Mouse (Mus musculus): ENCODE data around the gene Chd1. TPM values are rescaled to one million over a fixed set of nuclear protein-coding genes. Genes with fewer than 3 reads are reported as not detected.
"Not testable (repeated sequence)": the region's sequence is repeated elsewhere in the genome, so short reads cannot be mapped to it uniquely, and the experiment has no call there.

The Chd1 gene
- polyA plus RNA-seq, 1 experiment from 2014 or later, result 45.8 TPM

- WGBS, result under 1% methylated on average over 54 of the region's 89 CpGs
- no peaks in the 10 kb centered on the region for H3K27me3 ChIP-seq
- H3K9me3 ChIP-seq, result no peaks in the 10 kb centered on the region
- ATAC-seq (ENCODE audit: low FRiP score, low read depth), result peak; percentile 25
- peak overlapping the region; percentile 99 for H3K9ac ChIP-seq (replicated peaks)
- H3K27ac ChIP-seq (replicated peaks), result peak overlapping the region; percentile 96
- H3K36me3 ChIP-seq, result peaks cover 16% of the 10 kb centered on the region
- H3K4me1 ChIP-seq, result peaks cover 8% of the 10 kb centered on the region
- peak overlapping the region; percentile 84 for H3K4me2 ChIP-seq (replicated peaks)
- H3K4me3 ChIP-seq, result peak overlapping the region; percentile 98
Measured at GRCm38 (mm10) chr17:15705303-15706284, 827 bp downstream of the Chd1 start.

- Histone ChIP-seq H3K9ac (replicated peaks) (no peak overlapping the region), H3K36me3 (peaks cover 20% of the 10 kb centered on the region; the same call in 1 of the 2 replicates), H3K4me2 (replicated peaks) (no peak overlapping the region), H3K4me3 (no peak overlapping the region), H3K9me3 (no peaks in the 10 kb centered on the region), H3K4me1 (no peaks in the 10 kb centered on the region; the same call in 1 of the 2 replicates), H3K27me3 (no peaks in the 10 kb centered on the region), H3K27ac (replicated peaks) (no peak overlapping the region)
- 55% methylated on average over 4 of the region's 4 CpGs for WGBS
- ATAC-seq (ENCODE audit: low FRiP score, low read depth), result no peak
Measured at GRCm38 (mm10) chr17:15714507-15714906, 9.7 kb downstream of the Chd1 start.

- Histone ChIP-seq H3K9ac (replicated peaks) (no peak overlapping the region), H3K4me2 (replicated peaks) (no peak overlapping the region), H3K27ac (replicated peaks) (no peak overlapping the region), H3K27me3 (no peaks in the 10 kb centered on the region), H3K4me3 (no peak overlapping the region), H3K9me3 (no peaks in the 10 kb centered on the region), H3K36me3 (peaks cover 20% of the 10 kb centered on the region; the same call in 1 of the 2 replicates), H3K4me1 (no peaks in the 10 kb centered on the region; the same call in 1 of the 2 replicates)
- peak; percentile 62; the same call in 1 of the 2 replicates for ATAC-seq (ENCODE audit: low FRiP score, low read depth)
- WGBS, result 76% methylated on average over 3 of the region's 3 CpGs
Measured at GRCm38 (mm10) chr17:15715013-15715902, 10.5 kb downstream of the Chd1 start.

DNA sequence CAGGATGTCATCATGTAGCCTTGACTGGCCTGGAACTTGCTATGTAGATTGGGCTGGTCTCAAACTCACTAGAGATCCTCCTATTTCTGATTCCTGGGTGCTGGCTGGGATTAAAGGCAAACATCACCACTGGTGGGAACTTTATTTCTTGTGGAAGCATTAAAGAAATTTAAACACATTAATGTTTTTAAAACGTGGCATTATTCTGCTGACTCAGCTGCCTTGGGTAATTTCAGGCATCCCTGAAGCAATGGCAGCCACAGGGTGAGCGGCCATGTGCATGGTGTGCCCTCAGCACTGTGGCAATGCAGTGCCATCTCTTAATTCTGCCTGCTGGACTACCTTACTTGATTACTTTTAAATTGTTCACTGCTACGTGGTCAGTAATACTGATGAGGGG is 11.2 kb downstream of the Chd1 start:
- H3K9me3 ChIP-seq, result no peaks in the 10 kb centered on the region
- H3K27ac ChIP-seq (replicated peaks), result no peak overlapping the region
- H3K4me1 ChIP-seq, result no peaks in the 10 kb centered on the region
- peaks cover 13% of the 10 kb centered on the region; the same call in 1 of the 2 replicates for H3K36me3 ChIP-seq
- 95% methylated on average over 3 of the region's 3 CpGs for WGBS
- no peak overlapping the region for H3K9ac ChIP-seq (replicated peaks)
- no peak for ATAC-seq (ENCODE audit: low FRiP score, low read depth)
- H3K27me3 ChIP-seq, result no peaks in the 10 kb centered on the region
- H3K4me2 ChIP-seq (replicated peaks), result no peak overlapping the region
- H3K4me3 ChIP-seq, result no peak overlapping the region

DNA sequence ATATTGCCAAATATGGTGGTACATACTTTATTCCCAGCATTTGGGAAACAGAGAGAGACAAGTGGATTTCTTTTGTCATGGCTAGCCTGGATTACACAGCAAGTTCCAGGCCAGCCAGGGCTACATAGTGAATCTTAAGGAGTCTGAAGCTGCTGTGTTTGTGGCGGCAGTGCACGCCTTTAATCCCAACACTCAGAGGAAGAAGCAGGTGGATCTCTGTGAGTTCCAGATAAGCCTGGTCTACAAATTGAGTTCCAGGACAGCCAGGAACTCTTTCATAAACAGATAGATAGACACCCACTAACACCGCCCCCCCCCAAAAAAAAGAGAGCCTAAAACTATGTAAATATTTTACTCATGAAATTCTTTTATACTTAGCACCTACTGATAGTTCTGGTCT is 16.1 kb downstream of the Chd1 start:
- ATAC-seq (ENCODE audit: low FRiP score, low read depth), result no peak
- Histone ChIP-seq H3K4me1 (no peaks in the 10 kb centered on the region), H3K27me3 (no peaks in the 10 kb centered on the region), H3K9ac (replicated peaks) (no peak overlapping the region), H3K4me3 (no peak overlapping the region), H3K36me3 (peaks cover 19% of the 10 kb centered on the region), H3K4me2 (replicated peaks) (no peak overlapping the region), H3K27ac (replicated peaks) (no peak overlapping the region), H3K9me3 (no peaks in the 10 kb centered on the region)
- WGBS, result 96% methylated on average over 3 of the region's 3 CpGs

DNA sequence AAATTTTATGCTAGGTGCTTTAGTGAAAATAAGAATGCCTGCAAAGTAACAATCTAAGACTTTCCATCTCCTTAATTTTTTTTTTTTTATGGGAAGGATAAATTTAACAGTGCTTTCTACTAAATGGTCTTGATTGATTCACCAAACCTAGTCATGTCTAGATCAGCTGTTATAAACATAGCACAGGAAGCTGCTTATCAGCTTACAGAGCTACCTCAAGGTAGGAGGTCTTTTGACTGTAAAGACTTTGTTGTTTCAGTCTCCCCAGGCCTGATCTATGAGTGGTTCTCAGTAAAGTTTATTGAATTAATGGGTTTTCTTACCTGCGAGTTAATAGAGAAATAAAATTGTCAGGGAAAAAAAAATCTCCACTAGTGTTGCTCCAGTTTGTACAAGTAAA is 18.5 kb downstream of the Chd1 start:
- Histone ChIP-seq H3K36me3 (peaks cover 38% of the 10 kb centered on the region), H3K4me2 (replicated peaks) (no peak overlapping the region), H3K4me1 (no peaks in the 10 kb centered on the region), H3K4me3 (no peak overlapping the region), H3K9ac (replicated peaks) (no peak overlapping the region), H3K9me3 (no peaks in the 10 kb centered on the region), H3K27ac (replicated peaks) (no peak overlapping the region), H3K27me3 (no peaks in the 10 kb centered on the region)
- 92% methylated on average over 1 of the region's 1 CpGs for WGBS
- no peak for ATAC-seq (ENCODE audit: low FRiP score, low read depth)

DNA sequence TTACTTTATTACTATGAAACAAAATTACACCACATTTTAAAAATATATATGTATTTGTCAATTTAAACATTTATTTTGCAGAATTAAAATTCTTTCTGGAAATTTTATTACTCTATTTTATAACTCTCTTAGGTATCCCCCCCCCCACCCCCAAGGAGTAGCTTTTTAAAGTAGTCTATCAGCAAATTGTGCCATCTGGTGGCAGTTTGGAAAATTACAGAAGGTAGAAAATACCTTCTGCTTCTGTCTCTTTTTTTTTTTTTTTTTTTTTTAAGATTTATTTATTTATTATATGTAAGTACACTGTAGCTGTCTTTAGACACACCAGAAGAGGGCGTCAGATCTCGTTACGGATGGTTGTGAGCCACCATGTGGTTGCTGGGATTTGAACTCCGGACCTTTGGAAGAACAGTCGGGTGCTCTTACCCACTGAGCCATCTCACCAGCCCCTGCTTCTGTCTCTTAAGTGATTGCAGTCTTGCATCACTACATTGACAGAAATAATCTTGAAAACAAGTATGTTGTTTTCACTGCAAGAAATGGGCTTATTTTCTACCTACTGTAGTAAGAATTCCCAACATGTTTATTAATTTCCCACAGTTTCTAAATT is 19.2 kb downstream of the Chd1 start:
- not testable (repeated sequence) for H3K27me3 ChIP-seq; H3K9ac ChIP-seq (replicated peaks); H3K27ac ChIP-seq (replicated peaks); H3K4me2 ChIP-seq (replicated peaks); ATAC-seq (ENCODE audit: low FRiP score, low read depth); H3K4me3 ChIP-seq; H3K9me3 ChIP-seq; H3K4me1 ChIP-seq
- WGBS, result 76% methylated on average over 5 of the region's 5 CpGs
- peaks cover 38% of the 10 kb centered on the region for H3K36me3 ChIP-seq

GRCm38 (mm10) chr17:15731706-15732105 is 26.9 kb downstream of the Chd1 start:
- no peak overlapping the region for H3K27ac ChIP-seq (replicated peaks)
- 89% methylated on average over 5 of the region's 5 CpGs for WGBS
- no peak overlapping the region for H3K9ac ChIP-seq (replicated peaks)
- peaks cover 53% of the 10 kb centered on the region for H3K36me3 ChIP-seq
- no peak overlapping the region for H3K4me2 ChIP-seq (replicated peaks)
- no peaks in the 10 kb centered on the region for H3K27me3 ChIP-seq
- no peak overlapping the region for H3K4me3 ChIP-seq
- no peak for ATAC-seq (ENCODE audit: low FRiP score, low read depth)
- H3K4me1 ChIP-seq, result no peaks in the 10 kb centered on the region
- no peaks in the 10 kb centered on the region for H3K9me3 ChIP-seq

DNA sequence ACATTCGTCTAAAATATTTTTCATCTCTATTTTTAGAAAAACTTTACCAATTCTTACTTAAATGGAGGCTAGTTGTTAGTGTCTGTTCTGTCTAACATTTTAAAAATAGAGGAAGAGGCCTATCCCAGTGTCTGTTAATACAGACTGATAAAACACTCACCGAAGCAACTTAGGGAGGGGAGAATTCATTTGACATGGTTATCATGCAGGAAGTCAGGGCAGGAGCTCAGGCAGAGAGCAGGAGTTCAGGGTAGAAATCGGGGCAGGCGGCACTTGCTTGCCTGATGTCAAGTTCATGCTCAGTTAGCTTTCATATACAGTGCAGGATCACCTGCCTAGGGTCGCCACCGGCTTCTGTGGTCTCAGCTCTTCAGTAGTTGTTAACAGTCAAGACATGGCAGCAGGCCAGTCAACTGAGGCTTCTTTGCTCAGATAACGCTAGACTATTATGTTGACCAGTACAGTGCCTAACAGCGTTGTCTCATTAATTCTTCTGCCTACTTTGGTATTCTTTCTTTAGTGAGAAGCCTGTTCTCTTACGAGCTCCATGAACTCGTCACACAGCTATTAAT is 32.7 kb downstream of the Chd1 start:
- H3K9me3 ChIP-seq, result no peaks in the 10 kb centered on the region

DNA sequence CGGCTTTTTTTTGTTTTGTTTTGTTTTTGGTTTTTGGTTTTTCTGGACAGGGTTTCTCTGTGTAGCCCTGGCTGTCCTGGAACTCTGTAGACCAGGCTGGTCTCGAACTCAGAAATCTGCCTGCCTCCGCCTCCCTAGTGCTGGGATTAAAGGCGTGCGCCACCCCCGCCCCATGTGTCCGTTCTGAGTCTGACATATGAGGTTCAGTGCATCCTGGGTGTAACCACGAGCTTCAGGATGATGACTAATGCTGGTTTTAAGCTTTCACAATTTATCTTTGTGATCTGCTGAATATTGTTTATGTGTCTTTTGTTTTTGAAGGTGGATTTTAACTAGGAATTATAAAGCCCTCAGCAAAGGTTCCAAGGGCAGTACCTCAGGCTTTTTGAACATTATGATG is 37.1 kb downstream of the Chd1 start:
- Histone ChIP-seq H3K9ac (replicated peaks) (no peak overlapping the region), H3K36me3 (peaks cover 57% of the 10 kb centered on the region)

More for the DNA sequence above, 32.7 kb downstream of the Chd1 start:
- H3K4me1 ChIP-seq, result no peaks in the 10 kb centered on the region
- no peak overlapping the region for H3K9ac ChIP-seq (replicated peaks)
- no peak for ATAC-seq (ENCODE audit: low FRiP score, low read depth)
- H3K4me3 ChIP-seq, result no peak overlapping the region
- no peaks in the 10 kb centered on the region for H3K27me3 ChIP-seq
- peaks cover 57% of the 10 kb centered on the region for H3K36me3 ChIP-seq
- H3K4me2 ChIP-seq (replicated peaks), result no peak overlapping the region
- WGBS, result 94% methylated on average over 10 of the region's 10 CpGs
- no peak overlapping the region for H3K27ac ChIP-seq (replicated peaks)

GRCm38 (mm10) chr17:15742953-15743352 is 38.2 kb downstream of the Chd1 start:
- no peak overlapping the region for H3K4me3 ChIP-seq
- H3K9ac ChIP-seq (replicated peaks), result no peak overlapping the region
- no peaks in the 10 kb centered on the region for H3K4me1 ChIP-seq
- H3K27me3 ChIP-seq, result no peaks in the 10 kb centered on the region
- H3K36me3 ChIP-seq, result peaks cover 52% of the 10 kb centered on the region
- 91% methylated on average over 10 of the region's 10 CpGs for WGBS
- H3K9me3 ChIP-seq, result no peaks in the 10 kb centered on the region
- ATAC-seq (ENCODE audit: low FRiP score, low read depth), result no peak
- no peak overlapping the region for H3K4me2 ChIP-seq (replicated peaks)
- no peak overlapping the region for H3K27ac ChIP-seq (replicated peaks)

More for the DNA sequence above, 37.1 kb downstream of the Chd1 start:
- 89% methylated on average over 8 of the region's 8 CpGs for WGBS
- Histone ChIP-seq H3K4me2 (replicated peaks) (no peak overlapping the region), H3K9me3 (no peaks in the 10 kb centered on the region), H3K4me1 (no peaks in the 10 kb centered on the region), H3K4me3 (no peak overlapping the region), H3K27me3 (no peaks in the 10 kb centered on the region), H3K27ac (replicated peaks) (no peak overlapping the region)
- no peak for ATAC-seq (ENCODE audit: low FRiP score, low read depth)

All from midbrain, embryonic 12.5 days (tissue).